Mouse (Mus musculus) liver, embryonic 14.5 days (tissue): ENCODE measurements around the gene Gja10. TPM values are rescaled to one million over a fixed set of nuclear protein-coding genes. Genes with fewer than 3 reads are reported as not detected.

Source experiments
- ATAC-seq: fragments of 200-750 bp; cut with Nextera tagmentation; 2 replicates; pipeline ENCODE4 v1.8.0; 2017; ENCODE audit warnings: moderate number of reproducible peaks, mild to moderate bottlenecking, moderate library complexity; ENCODE audit not compliant: insufficient read depth
- DNase-seq, 3 experiments: peaks; one replicate each; pipeline ENCODE4 v3.0.0-alpha.2; 2012 to 2013; ENCODE audit warnings: low read depth in 3 of 3, low spot score in 3 of 3
- H3K27ac ChIP-seq: fragments of 300-500 bp; sonication (generic); 2 replicates; pipeline ENCODE4 v1.5.1; 2014; ENCODE audit warnings: moderate library complexity, mild to moderate bottlenecking, control low read depth, inconsistent platforms
- H3K27me3 ChIP-seq: fragments of 300-500 bp; sonication (generic); 2 replicates; pipeline ENCODE4 v1.6.1; 2014; ENCODE audit warnings: mild to moderate bottlenecking, low read length, moderate library complexity; ENCODE audit not compliant: control insufficient read depth, insufficient read depth
- H3K36me3 ChIP-seq: fragments of 300-500 bp; sonication (generic); replicated peaks from 2 replicates; pipeline ENCODE4 v1.6.1; 2014; ENCODE audit warnings: low read depth; ENCODE audit not compliant: control insufficient read depth, insufficient read depth
- H3K4me1 ChIP-seq, 2 experiments: fragments of 200-500 bp in 1 of 2; fragments of 300-500 bp in 1 of 2; sonication (generic) in 1 of 2; replicated peaks; 2 replicates each; pipeline ENCODE4 v1.6.1; 2012 to 2014; ENCODE audit warnings: antibody characterized with exemption in 1 of 2, inconsistent platforms in 1 of 2, low read length in 1 of 2; ENCODE audit not compliant: control insufficient read depth in 2 of 2, insufficient read depth in 2 of 2
- H3K4me2 ChIP-seq: fragments of 300-500 bp; sonication (generic); 2 replicates; pipeline ENCODE4 v1.6.1; 2014; ENCODE audit warnings: low read depth, mild to moderate bottlenecking, control low read depth, moderate library complexity
- H3K4me3 ChIP-seq, 2 experiments: fragments of 200-500 bp in 1 of 2; fragments of 300-500 bp in 1 of 2; sonication (generic) in 1 of 2; 2 replicates each; pipeline ENCODE4 v1.5.1; 2012 to 2014; ENCODE audit warnings: low read depth in 2 of 2, low read length in 2 of 2, mild to moderate bottlenecking in 2 of 2, control low read depth in 1 of 2, inconsistent platforms in 1 of 2, moderate library complexity in 1 of 2; ENCODE audit not compliant: insufficient read depth in 1 of 2
- H3K9ac ChIP-seq: fragments of 300-500 bp; sonication (generic); replicated peaks from 2 replicates; pipeline ENCODE4 v1.6.1; 2014; ENCODE audit warnings: mild to moderate bottlenecking, control low read depth, moderate library complexity
- H3K9me3 ChIP-seq: fragments of 300-500 bp; sonication (generic); 2 replicates; pipeline ENCODE4 v1.6.1; 2016; ENCODE audit warnings: low read length, mixed read lengths; ENCODE audit not compliant: control insufficient read depth
- CTCF ChIP-seq: IDR thresholded peaks from 2 replicates; pipeline ENCODE4 v1.5.1; 2016; ENCODE audit warnings: antibody characterized with exemption, low read depth, control low read depth
- EP300 ChIP-seq: IDR thresholded peaks from 2 replicates; pipeline ENCODE4 v1.6.1; 2016; ENCODE audit warnings: antibody characterized with exemption, low read depth
- WGBS: fragments of 180-500 bp; shearing (Covaris S2); extraction: QIAGEN DNeasy Blood & Tissue Kit; methylation state at CpG from one replicate; pipeline ENCODE4 v1.1.7; 2014; ENCODE audit not compliant: insufficient replicate concordance; 5-methylcytosine and 5-hydroxymethylcytosine counted together
- polyA plus RNA-seq, 2 experiments: library from polyadenylated mRNA; depleted of rRNA in 1 of 2; stranded (reverse) in 1 of 2; unstranded in 1 of 2; fragments of >200 nt; fragmentation: Nextera tagmentation in 1 of 2; extraction: Ambion mirVana in 1 of 2; gene quantifications; 2 replicates each; pipeline versions ENCODE4 v1.2.1 to v1.2.3; 2012 to 2014

Gene Gja10
- polyA plus RNA-seq (2012; rRNA removed) (0.03 TPM in 1 of 2 replicates, not detected in the other), polyA plus RNA-seq (2014; fragmentation: Nextera tagmentation; extraction: Ambion mirVana) (not detected in 2 replicates)

DNA sequence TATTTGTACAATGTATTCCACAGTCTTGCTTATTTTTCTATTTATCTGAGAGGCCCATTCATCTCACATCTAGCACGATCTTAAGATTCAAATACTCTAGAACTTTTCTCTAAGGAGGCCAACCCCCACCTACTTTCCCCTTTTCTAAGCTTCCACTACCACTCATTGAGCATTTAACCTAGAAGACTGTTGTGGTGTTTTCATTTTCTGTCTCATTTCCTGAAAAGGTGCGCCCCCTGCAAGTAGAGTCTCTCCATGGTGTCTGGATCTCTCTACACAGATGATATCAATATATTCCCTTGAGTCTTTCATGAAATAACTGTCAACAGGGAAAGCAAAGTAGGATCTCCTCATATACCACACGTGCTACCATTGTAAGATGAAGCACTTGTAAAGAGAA lies at the start of gene Gja10:
Gja10 (minus strand) TSS at position 101 of the 400 bp plus-strand sequence.
- no peaks in the 10 kb centered on the region for H3K27me3 ChIP-seq
- DNase-seq: no peak
- no peak for TF ChIP-seq CTCF
- TF ChIP-seq EP300: no peak
- H3K4me3 ChIP-seq: no peak within 1 kb of the TSS
- H3K4me2 ChIP-seq: no peak within 1 kb of the TSS
- 47% methylated on average over 3 of the region's 3 CpGs for WGBS
- H3K9me3 ChIP-seq: no peaks in the 10 kb centered on the region
- ATAC-seq: no peak
- H3K27ac ChIP-seq: no peak within 1 kb of the TSS
- no peaks in the 10 kb centered on the region for H3K4me1 ChIP-seq
- H3K36me3 ChIP-seq: no peaks in the 10 kb centered on the region
- H3K9ac ChIP-seq: no peak within 1 kb of the TSS

DNA sequence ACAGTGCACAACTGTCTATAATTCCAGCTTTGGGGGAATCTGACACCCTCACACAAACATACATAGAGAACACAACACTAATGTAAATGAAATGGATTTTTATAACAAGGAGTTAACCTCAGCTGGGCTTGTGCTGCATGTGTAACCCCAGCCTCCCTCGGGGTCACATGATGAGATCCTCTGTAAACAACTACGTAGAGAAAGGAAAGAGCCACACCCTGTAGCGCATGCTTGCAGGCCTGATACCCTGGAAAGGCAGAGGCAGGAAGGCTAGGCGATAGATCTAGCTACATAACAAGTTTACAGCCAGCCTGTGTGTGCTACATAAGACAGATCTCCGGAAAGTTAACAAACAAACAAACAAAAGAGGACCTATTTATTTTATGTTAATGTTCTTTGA lies 49.1 kb upstream of the Gja10 start:
- Histone ChIP-seq H3K9ac (no peak overlapping the region), H3K27me3 (no peaks in the 10 kb centered on the region), H3K27ac (no peak overlapping the region), H3K4me3 (no peak overlapping the region), H3K36me3 (peaks cover 21% of the 10 kb centered on the region), H3K9me3 (no peaks in the 10 kb centered on the region), H3K4me1 (peaks cover 0 to 3% of the 10 kb centered on the region in 2 experiments; a peak in 1 of 4 replicates), H3K4me2 (no peak overlapping the region)
- WGBS: 32% methylated on average over 5 of the region's 5 CpGs
- ATAC-seq (peak; percentile 62; the same call in 1 of the 2 replicates), DNase-seq (no peak)
- TF ChIP-seq CTCF: no peak
- no peak for TF ChIP-seq EP300

GRCm38 (mm10) chr4:32621637-32622036 lies 19.1 kb upstream of the Gja10 start:
- H3K4me3 ChIP-seq: no peak overlapping the region
- H3K9ac ChIP-seq: no peak overlapping the region
- no peaks in the 10 kb centered on the region for H3K27me3 ChIP-seq
- no peak for DNase-seq
- H3K9me3 ChIP-seq: no peaks in the 10 kb centered on the region
- no peak for TF ChIP-seq CTCF
- no peak for TF ChIP-seq EP300
- H3K36me3 ChIP-seq: peaks cover 16% of the 10 kb centered on the region
- H3K27ac ChIP-seq: no peak overlapping the region
- H3K4me2 ChIP-seq: no peak overlapping the region
- no peak for ATAC-seq
- H3K4me1 ChIP-seq: peaks cover 5 to 6% of the 10 kb centered on the region in 2 experiments; a peak in 2 of 4 replicates

- Histone ChIP-seq H3K27ac (peak within 1 kb of the TSS; percentile 67), H3K27me3 (no peaks in the 10 kb centered on the region), H3K36me3 (peaks cover 3% of the 10 kb centered on the region), H3K4me1 (peaks cover 9 to 13% of the 10 kb centered on the region in 2 experiments), H3K4me3 (peak within 1 kb of the TSS; percentile 93 to 99), H3K4me2 (peak within 1 kb of the TSS; percentile 87), H3K9me3 (no peaks in the 10 kb centered on the region), H3K9ac (peak within 1 kb of the TSS; percentile 95)
- DNase-seq: peak; percentile 99 to 100 (median 100)
- TF ChIP-seq EP300: 0 out of 2 replicates have a peak, but pooled peaks have one; percentile 10
- TF ChIP-seq CTCF: 0 out of 2 replicates have a peak, but pooled peaks have one; percentile 2
- under 1% methylated on average over 67 of the region's 67 CpGs for WGBS
- ATAC-seq: peak; percentile 95
Observed at GRCm38 (mm10) chr4:32615034-32615881, 12.7 kb upstream of the Gja10 start, which contains the start of gene Casp8ap2. TSS of gene Casp8ap2 (plus strand) at chr4:32615451.

DNA sequence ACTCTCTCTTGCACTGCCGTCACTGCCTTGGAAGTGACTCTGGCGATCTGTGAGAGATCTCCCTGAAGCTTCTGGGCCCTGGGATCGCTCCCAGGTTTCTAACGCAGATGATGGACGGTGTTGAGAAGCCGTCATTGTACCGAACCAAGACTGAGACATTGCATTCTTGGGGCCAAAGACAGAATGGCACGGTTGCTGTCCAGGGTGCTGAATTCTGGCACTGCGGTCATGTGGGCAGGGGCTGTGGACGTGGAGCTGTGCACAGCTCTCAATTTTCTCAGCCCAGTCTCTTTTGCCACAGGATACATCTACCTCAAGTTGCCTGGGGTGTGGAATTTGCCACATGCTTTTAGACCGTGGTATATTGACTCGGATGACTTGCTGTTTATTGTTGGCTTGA lies 1.4 kb downstream of the Gja10 start:
- H3K4me2 ChIP-seq: no peak overlapping the region
- TF ChIP-seq CTCF (no peak), EP300 (no peak)
- no peaks in the 10 kb centered on the region for H3K9me3 ChIP-seq
- H3K4me3 ChIP-seq: no peak overlapping the region
- no peak overlapping the region for H3K9ac ChIP-seq
- DNase-seq: peak; percentile 22 to 25 (median 23)
- H3K4me1 ChIP-seq: no peaks in the 10 kb centered on the region
- WGBS: 24% methylated on average over 12 of the region's 12 CpGs
- ATAC-seq: no peak
- H3K36me3 ChIP-seq: no peaks in the 10 kb centered on the region
- no peaks in the 10 kb centered on the region for H3K27me3 ChIP-seq
- H3K27ac ChIP-seq: no peak overlapping the region
